Mouse (Mus musculus) left cerebral cortex, postnatal 36 days (tissue): ENCODE data around the gene Gm49416. TPM values are rescaled to one million over a fixed set of nuclear protein-coding genes. Genes with fewer than 3 reads are reported as not detected.

Experiments
- DNase-seq, 2 experiments: peaks; one replicate each; pipeline ENCODE4 v3.0.0; 2021 to 2022; ENCODE audit warnings: low spot score in 2 of 2, mixed read lengths in 1 of 2
- intact Hi-C: fragments of 180-260 bp; cut with DNase I; formaldehyde crosslinking; loops from one replicate; pipeline ENCODE4 v1.15.1; 2025
- total RNA-seq, 2 experiments: library from RNA; stranded (reverse); gene quantifications; 2 replicates each; pipeline ENCODE4 v1.2.3; 2021

Gm49416 gene
- total RNA-seq, 2 experiments from 2014 or later: 7.6 TPM; not detected in 1

DNA sequence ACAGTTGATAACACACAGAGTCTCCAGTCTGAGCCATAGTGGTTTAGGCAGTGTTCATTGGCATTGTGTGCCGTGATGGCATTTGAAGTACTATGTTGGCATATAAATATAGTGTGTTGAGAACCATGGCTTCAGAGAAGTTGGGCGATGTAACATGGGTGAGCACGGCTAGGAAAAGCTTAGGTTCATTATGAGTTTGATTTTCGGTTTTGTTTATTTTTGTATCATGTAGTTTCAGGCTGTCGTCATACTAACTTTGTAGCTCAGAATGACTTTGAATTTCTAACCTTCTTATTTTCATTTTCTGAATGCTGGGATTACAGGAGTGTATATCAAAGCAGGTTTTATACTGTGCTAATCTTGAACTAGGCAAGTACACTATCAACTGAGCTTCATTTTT is 14.7 kb downstream of the Gm49416 start:
- intact Hi-C loops: no loop called here
- no peak for DNase-seq

DNA sequence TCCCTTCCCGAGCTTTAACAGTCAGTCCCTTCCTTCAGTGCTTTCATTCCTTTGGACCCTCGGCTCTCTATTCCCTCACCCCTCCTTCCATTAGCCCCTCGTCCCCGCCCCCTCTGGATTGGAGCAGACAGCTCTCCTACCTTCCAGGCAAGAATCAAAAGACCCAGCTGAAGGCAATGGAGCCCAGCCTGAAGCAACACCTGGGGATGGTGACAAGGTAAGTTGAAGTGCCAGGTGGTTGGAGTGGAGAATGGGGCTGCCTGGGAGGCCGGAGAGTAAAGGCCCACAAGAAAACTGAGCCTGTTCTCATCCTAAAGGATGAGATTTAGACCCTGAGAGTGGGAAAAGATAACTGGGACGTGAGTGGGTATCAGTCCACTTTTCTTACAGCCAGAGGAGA is 19.8 kb downstream of the Gm49416 start:
- intact Hi-C loops: no loop called here
- no peak for DNase-seq

DNA sequence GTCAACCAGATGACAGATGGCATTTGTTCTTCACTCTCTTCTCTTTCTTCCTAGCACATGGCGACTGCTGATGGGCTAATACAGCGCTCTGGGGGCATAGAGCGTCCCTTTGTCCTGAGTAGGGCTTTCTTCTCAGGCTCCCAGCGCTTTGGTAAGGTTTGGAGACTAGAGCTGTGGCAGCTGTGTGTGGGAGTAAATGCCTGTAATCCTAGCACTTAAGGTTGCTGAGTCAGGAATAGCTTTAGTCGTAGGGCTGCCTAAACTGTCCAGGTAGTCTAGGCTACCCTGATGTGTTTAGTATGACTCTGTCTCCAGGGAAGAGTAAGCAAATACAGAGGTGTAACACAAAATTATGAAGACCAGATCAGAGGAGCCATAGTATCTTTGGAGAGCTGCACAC is 23.1 kb downstream of the Gm49416 start:
- DNase-seq: no peak
- intact Hi-C loops: no loop called here

DNA sequence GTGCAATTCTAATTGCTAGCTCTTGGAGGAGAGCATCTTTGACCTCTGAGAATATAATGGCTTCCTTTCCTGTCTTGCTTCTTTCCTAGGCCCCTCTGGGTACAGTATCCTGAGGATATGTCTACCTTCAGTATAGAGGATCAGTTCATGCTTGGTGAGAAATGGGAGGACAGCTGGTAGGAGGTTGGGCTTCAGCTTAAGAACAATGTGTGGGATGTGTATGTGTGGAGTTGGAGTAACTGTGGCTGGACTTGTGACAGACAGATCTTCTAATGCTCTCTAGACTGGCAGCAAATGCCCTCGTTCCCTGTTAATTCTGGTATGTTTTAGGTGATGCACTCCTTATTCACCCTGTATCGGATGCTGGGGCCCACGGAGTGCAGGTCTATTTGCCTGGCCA is 25.5 kb downstream of the Gm49416 start:
- peak; percentile 46 to 52 for DNase-seq
- intact Hi-C loops: no loop called here

DNA sequence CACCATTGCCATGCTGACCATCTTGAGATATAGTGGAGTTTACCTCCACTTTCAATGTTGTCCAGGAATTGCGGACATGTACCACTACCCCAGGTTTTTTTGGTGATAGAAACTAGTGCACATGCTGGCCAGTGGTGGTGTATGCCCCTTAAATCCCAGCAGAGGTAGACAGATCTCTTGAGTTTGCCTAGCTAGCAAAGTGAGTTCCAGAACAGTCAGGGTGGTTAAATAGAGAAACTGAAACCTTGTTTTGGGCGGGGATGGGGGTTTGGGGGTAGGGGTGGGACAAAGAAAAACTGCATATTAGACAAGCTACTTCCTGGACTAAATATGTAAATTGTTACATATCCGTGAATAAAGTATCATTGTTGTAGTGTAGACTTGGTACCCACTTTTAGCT is 30.3 kb downstream of the Gm49416 start:
- no peak for DNase-seq
- intact Hi-C loops: loop anchor here (2.0 kb wide), 1 partner anchor 20 kb away; the partner anchor contains the start of gene Ganab

DNA sequence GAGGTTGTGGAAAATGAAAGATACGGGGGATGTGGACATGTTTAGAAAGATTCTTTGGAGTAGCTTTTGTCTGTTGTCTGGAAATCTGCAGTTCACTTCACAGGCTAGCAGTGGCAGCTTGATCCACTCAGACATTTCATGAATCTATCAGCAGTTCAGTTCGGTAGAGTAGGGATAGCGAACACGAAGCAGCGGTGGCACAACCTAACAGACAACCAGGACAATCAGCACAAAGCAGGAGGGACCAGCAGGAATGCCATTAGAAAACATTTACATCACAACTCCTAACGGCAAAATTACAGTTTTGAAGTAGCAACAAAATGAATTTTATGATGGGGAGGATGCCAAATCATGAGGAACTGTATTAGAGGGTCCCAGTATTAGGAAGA is 31.0 kb downstream of the Gm49416 start:
- intact Hi-C loops: loop anchor here (2.0 kb wide), 1 partner anchor 21 kb away; the partner anchor contains the start of gene Ganab
- no peak for DNase-seq

DNA sequence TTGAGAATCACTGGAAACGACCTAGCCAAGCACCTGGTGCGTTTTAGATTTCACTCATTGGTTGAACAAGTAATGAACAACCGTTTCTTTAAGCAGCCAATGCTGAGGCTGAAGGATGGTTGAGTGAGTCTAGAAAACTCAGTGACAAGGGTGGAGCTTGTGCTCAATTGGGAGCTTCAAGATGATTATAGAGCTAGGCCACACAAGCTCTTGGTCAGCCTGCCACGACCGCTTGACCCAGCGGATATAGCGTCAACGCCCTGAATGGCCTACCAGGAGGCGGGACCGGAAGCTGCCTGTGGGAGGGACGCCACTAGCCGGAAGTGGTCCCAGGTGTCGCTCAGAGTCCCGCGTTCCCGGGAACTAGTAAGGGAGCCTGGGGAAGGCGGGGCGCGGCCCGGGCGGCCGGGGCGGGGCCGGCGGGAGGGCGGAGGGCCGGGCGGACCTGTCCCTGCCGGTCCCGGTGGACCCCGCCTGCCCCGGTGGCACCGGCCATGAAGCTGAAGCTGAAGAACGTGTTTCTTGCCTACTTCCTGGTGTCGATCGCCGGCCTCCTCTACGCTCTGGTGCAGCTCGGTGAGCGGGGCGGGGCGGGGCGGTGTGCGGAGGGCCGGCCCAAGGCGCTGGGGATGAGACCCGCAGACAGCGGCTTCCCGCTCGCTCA is 31.5 kb downstream of the Gm49416 start, which contains the start of gene B3gat3:
Gene B3gat3 (plus strand): TSS at position 302 of the 664 bp plus-strand sequence.
- DNase-seq: peak; percentile 96 to 97
- intact Hi-C loops: no loop called here

DNA sequence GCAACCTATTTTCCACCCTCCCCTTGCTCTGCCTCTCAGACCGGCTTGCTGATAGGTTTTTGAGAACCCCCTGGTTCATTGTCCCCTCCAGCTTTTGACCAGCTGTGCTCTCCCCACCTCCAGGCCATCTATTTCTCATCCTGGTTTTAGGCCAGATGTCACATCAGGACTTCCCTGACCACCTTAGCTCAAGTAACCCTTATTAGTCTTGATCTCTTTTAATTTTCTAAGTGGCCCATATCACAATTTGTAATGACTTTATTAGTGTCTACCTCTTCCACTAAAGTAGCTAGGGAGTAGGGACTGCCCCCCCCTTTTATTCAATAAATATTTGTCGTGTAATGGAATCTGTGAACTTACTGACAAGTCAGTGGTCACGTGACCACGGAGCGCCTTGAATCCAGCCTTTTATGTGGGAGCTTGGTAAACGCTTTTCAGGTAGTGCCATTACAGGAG is 32.1 kb downstream of the Gm49416 start:
- no peak for DNase-seq
- intact Hi-C loops: no loop called here

DNA sequence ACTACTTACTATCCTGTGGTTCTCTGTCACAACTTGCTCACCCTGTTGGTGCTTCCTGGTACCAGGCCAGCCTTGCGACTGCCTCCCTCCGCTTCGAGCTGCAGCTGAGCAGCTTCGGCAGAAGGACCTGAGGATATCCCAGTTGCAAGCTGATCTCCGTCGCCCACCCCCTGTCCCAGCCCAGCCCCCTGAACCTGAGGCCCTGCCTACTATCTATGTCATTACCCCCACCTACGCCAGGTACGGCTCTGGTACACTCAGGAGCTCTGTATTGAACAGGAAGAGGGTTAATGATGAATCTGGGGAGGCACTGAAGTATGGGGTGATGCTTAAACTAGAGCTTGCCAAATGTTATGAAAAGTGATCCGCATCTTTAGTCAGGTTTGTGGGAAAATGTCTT is 33.0 kb downstream of the Gm49416 start:
- intact Hi-C loops: no loop called here
- no peak for DNase-seq

DNA sequence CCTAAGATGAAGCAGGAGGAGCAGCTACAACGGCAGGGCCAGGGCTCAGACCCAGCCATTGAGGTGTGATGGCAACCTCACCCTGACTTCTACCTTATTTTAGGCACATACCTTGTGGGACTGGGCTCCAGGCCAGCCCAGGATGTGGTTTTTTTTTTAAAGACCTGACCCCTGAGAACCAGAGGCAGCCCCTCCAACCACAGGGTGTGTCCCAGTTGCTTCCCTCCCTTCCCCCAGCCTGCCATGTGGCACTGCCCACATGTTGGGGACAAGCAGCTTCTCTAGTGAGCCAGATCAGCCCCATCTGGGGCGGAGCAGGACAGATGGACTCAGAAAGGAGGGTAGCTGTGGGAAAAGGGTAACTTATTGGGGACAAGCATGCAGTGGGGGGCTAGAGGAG is 38.0 kb downstream of the Gm49416 start:
- no peak for DNase-seq
- intact Hi-C loops: no loop called here

DNA sequence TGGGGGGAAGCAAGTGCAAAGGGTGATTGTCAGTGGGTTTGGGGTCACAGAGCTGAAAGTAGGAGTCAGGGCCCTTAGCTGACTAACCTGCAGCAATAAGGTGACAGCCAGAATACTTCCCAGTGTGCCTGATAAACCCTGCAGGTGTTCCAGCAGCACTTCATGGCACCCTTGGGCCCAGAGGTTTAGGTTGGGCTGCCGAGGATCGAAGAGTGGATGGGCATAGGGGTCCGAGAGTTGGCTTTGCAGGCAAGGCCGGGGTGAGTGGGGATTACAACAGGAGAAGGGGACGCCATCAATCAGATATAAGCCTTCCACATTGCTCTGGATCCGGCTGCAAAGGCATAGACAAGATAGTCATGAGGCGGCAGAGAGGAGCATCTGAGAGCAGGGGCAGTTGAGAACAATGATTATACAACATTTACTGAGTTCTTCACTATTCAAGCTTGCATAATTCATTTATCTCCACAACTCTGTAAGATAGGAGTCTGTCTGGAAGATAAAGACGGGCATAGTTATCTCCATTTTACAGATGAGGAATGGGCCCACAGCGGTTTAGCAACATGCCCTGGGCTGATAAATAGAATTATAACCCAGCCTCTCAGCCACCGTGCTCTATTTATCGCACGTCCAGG is 39.3 kb downstream of the Gm49416 start:
- intact Hi-C loops: no loop called here
- no peak for DNase-seq

DNA sequence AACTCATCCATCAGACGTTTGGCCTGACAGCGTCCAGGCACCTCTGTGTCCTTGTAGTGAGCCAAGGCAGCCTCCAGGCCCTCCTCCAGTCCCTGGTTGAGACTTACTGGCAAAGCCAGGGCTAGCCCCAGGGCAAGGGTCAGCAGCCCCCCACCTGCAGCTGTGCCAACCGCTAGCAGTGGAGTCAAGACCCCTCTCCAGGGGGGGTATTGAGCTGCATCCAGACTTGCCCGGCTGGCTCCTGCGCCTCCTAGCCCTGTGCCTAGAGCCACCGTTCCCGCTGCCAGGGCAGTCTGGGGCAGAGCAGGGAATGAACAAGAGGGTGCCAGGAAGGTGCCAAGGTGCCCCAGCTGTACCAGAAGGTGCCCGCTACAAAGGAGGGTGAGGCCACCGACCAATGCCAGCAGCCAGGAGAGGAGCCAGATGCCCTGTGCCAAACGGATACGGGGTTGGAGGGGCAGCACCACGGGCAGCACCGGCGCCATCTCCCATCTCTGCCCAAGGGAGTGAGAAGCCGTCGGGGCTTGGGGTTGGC is 40.0 kb downstream of the Gm49416 start:
- DNase-seq: no peak
- intact Hi-C loops: no loop called here

DNA sequence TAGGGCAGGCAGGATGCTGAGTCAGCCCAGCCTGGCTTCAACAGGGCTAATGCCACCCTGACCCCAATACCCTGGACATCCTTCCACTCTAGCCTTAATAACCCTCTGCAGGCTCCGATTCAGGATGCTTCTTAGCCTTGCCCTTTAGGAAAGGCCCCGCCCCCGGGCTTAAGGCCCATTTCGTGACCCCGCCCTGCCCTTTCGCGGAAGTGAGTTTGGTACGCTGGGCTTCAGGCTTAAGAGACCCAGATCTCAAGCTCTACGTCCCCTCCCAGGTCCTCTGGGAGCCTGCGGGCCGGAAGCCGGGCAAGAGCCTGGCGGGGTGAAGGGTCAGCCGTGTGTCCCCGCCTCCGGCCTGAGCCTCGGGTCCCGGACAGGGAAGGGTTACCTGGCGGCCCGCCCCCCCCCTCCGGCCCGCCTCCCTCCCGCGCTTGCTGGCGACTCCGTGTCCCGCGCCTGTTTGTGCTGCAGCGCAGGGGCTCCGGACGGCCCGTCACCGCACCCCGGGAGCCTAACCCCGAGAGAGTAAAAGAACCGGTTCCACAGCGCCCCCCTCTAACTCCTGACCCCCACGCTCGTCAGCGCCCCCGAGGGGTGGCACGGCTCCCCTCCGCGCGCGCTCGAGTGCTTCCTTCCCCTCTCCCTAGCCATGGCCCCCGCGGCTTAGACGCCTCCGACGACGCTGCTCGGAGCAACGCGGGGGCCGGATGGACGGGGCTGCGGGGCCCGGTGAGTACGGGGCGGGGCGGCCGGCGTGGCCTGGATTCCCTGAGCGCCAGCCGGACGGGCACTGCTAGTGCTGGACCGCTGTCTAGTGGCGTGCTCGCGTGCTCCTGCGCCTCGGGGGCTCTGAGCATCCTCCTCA is 40.7 kb downstream of the Gm49416 start, which contains the start of the genes Rom1 and Eml3:
Gene Rom1 (minus strand): TSS at position 133 of the 865 bp plus-strand sequence.
Gene Eml3 (plus strand): TSS at position 329 of the 865 bp plus-strand sequence.
- DNase-seq: peak; percentile 50 to 56
- intact Hi-C loops: no loop called here

DNA sequence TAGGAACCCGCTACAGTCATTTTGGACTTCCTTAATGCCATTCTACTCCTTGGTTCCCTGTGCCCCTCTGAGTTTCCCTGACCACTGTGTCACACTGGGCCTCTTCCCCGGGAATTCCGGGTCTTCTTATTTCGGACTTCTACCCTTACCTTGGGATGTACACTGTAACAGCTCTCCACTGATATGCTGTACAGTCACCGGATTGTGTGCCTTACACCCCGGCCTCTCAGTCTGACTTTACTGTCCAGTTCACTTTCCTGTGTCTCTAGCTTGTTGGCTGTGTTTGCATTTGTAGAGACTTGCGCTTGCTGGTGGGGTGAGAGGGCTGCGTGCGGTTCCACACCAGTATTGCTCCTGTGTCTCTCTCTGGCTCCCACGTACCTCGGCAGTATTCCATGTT is 41.4 kb downstream of the Gm49416 start:
- no peak for DNase-seq

DNA sequence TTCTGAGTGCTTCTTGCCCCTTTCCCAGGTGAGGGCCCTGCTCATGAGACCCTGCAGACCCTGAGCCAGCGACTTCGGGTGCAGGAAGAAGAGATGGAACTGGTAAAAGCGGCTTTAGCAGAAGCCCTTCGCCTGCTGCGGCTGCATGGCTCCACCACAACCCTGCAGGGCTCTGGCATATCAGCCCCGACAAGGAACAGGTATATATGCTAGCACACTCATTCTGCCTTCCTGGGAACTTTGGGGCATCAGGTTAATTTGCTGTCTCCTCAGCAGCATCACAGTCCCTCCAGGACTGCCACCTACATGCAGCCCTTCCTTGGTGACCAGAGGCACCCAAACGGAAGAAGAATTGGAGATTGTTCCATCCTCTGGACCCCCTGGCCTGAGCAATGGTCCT is 42.0 kb downstream of the Gm49416 start:
- intact Hi-C loops: no loop called here
- no peak for DNase-seq

More for the DNA sequence above, 41.4 kb downstream of the Gm49416 start:
- intact Hi-C loops: no loop called here

DNA sequence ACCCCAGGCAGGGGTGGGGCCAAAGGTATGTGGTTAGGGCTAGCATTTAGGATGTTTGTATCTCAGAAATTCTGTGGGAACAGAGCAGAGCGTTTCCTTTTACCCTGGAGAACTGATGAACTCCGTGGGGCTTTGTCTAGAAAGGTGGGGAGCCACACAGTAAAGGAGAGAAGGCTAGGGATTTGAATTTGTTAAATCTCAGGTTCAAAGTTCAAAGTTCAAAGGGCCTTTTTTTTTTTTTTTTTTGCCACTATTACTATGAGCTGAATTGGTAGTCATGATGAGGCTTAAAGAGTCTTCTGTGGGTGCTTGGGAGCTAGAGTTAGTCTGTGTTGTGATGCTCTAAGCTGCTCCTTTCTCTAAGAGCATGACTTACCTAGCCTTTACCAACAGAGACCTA is 48.0 kb downstream of the Gm49416 start:
- intact Hi-C loops: no loop called here
- no peak for DNase-seq

DNA sequence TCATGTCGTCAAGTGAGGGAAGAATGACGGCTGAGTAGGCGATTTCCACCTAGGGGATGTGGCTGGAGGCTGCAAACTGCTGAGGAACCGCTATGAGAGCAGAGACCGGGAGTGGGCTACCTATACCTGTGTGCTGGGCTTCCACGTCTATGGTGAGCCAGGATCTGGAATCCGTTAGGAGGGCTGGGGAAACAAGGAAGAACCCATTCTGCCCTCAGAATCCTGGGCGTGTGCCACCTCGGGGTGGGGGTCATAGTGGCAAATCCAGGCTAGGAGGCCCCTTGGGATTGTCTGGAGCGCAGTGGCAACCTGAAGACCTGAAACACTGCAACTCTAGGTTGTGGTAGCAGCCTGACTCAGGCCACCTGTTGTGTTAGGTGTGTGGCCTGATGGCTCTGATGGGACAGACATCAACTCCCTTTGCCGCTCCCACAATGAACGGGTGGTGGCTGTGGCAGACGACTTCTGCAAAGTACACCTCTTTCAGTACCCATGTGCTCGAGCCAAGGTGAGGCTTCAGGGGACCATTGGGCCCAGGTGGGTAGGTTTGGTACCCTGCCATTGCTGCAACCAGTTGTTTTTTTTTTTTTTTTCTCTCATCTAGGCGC is 51.9 kb downstream of the Gm49416 start:
- intact Hi-C loops: loop anchor here (5.0 kb wide), 1 partner anchor 53 kb away; the partner anchor contains the start of genes 1810009A15Rik and Gm49416
- no peak for DNase-seq

DNA sequence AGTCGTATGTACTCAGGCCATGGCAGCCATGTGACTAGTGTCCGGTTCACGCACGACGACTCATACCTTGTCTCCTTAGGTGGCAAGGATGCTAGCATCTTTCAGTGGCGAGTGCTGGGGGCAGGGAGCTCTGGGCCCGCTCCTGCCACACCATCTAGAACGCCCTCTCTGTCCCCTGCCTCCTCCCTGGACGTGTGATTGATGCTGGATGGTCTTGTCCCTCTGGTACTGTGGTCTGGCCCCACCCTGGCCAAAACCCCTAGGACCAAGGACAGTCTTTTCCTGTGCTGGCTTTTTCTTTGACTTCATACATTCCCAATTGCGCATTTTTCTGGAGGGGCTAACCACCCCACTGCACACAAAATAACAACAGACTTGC is 52.4 kb downstream of the Gm49416 start:
- intact Hi-C loops: loop anchor here (5.0 kb wide), 1 partner anchor 54 kb away; the partner anchor contains the start of genes 1810009A15Rik and Gm49416
- no peak for DNase-seq

DNA sequence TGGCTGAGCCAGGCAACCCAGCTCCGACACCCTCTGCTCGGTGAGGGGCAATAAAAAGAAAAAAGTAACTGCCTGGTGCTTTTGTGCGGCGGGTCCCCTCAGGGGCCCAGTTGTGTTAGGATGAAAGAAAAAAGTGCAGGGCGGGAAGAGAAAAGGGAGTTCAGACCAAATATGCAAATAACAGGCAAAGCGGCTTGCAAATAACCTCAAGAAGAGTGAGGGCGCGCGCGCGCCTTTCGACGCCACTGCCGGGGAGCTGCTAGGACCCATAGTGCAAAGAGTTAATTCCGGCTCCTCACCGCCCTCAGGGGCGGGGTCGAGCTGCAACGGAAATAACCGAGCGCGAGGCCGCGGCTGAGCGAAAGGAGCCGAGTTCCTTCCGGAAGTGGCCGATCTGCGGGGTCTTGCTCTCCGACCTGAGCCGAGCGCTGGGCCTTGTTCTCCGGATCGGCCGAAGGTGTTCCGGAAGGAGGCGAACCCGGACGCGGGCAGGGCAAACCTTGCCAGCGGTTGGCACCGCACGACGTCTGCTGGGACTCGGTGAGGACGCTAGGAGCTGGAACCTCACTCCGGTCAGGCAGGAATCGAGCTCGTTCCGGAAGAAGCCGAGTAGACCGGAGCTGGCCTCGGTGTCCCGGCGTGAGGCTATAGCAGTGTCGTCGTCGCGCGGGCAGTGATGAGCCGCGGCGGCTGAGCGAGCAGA is 52.9 kb downstream of the Gm49416 start, which contains the start of gene Mta2:
Gene Mta2 (plus strand): TSS at position 361 of the 703 bp plus-strand sequence.
- intact Hi-C loops: loop anchor here (5.0 kb wide), 1 partner anchor 54 kb away; the partner anchor contains the start of genes 1810009A15Rik and Gm49416
- peak; percentile 92 to 94 for DNase-seq
